Mouse (Mus musculus) left cerebral cortex, adult 18-20 months (tissue): ENCODE measurements at regions not wholly inside any gene's neighbourhood (a gene's known extent, or its start where the extent isn't known, plus 50 kb on each side); places are given as distances from the start of the nearest gene placed in this dataset.
"Not testable (repeated sequence)": the region's sequence is repeated elsewhere in the genome, so short reads cannot be mapped to it uniquely, and the experiment has no call there.

Experiments used
- DNase-seq, 2 experiments: peaks; one replicate each; pipeline ENCODE4 v3.0.0; 2021 to 2022; ENCODE audit warnings: low spot score in 2 of 2, mixed read lengths in 1 of 2

DNA sequence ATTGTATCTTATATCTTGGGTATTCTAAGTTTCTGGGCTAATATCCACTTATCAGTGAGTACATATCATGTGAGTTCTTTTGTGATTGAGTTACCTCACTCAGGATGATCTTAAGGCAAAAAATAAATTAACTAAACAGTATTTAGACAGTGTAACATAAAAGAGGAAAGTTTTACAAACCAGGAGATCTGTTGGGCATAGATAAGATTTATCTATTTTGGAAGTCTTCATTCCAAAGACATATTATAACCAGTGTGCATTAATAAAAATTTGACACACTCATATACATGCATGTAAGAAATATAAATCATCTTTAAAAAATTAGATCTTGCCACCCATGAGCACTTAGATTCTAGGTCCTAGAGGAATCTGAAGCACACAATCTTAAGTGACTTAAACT, 343.9 kb upstream of the Fam174a start:
- no peak for DNase-seq

GRCm38 (mm10) chr1:94970103-94970759, 343.2 kb upstream of the Fam174a start:
- DNase-seq = no peak

- no peak for DNase-seq
These were observed 320.1 kb upstream of the Fam174a start for GRCm38 (mm10) chr1:94993338-94993737.

DNA sequence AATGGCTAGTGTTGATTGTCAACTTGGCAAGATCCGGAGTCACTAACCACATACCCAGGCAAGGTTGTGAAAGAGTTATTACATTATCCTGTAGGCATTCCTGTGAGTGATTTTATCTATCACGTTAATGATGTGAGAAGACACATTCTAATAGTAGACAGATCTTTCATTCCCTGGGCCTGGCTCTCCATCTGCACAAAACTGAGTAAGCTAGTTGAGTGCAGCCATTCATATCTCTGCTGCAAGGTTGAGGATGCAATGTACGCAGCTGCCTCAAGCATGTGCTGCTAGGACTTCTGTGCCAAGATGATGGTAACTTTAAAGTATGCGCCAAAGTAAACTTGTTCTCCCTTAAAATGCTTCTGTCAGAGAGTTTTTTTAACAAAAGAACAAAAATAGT, 309.5 kb upstream of the Fam174a start:
- DNase-seq = no peak

GRCm38 (mm10) chr1:95030579-95030978, 282.8 kb upstream of the Fam174a start:
- DNase-seq = no peak

DNA sequence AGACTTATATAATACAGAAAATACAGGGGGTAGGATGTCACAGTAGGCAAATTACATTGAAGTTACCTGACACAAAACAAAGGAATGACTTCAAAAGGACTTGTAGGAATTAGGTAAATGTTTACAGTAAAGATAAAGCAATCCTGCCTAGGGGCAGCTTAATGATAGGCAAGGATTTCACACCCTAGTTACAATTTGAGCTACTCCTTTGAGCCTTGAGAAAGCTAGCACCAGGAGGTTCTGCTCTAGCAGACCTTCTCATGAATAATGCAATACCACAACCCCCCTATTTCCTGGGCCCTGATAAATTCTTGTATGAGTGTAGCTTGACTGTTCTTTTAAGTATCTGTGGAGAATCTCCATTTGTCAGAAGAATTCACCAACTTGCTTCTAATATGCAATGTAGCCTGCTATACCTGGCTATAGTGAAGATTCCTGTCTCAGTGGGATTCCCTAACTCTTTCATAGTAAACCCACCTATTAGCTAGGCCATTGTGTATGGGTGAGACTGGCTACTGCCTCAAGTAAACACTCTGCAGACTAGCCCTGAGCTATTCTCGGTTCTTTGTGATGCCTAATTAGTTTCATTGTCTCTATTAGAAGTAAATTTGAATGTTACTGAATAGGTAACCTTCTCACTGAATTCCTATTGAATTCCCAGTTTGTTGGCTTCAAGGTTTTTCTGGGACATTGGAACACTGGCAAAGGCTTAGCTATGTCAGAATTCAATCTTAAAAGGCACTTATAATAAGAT, 279.6 kb upstream of the Fam174a start:
- DNase-seq = not testable (repeated sequence)

- DNase-seq = no peak
These were observed 275.0 kb upstream of the Fam174a start for GRCm38 (mm10) chr1:95038411-95038810.

DNA sequence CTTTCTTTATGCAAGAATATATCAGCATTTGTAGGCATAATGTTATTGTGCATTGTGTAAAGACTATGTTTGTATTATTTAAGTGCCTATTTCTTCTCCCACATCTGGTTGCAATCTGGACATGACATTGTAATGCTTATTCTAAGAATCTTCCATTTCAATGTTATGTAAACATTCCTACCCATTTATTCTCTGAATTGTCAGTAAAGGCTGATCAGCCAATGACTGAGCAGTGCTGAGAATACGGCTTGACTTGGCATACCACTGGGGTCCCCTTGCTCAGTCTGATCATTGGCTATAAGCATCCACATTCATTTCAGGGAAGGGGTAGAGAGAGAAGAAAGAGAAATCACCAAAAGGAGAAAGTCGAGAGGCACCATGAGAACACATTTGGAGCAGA, 273.1 kb upstream of the Fam174a start:
- no peak for DNase-seq

- DNase-seq = no peak
These were observed 270.1 kb upstream of the Fam174a start for GRCm38 (mm10) chr1:95043355-95043754.

DNA sequence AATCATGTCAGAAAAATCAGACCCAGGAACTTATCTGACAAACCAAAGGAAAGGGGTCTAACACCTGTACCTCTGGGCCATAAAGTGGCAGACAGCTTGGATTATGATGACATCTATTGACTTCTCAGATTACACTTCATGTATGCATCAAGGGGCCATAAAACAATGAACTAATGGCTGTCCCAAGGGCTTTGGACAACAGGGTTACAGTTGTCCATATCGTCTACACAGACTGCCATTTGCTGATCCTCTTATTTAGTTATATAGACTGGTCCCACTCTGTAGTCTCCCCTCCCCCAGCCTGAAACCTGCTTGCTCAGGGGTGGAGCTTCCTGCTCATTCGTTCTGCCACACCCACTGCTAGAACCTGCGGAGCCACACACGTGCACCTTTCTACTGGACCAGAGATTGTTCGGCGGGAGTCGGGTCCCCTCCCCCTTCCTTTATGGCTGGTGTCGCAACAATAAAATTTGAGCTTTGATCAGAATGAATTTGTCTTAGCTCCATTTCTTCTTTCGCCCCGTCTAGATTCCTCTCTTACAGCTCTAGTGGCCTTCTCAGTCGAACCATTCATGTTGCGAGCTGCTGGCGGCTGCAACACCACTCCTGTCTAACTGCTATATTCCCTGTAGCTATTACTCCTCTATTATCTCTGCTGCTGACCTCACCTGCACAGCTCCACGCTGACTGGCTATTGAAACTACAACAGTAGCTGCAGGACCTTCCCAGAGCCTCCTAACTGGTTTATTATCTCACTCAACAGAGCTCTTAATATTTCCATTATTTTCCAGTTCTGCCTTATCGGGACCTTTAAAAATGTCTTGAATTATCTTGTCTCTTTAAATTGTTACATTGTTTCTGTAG, 248.9 kb upstream of the Fam174a start:
- no peak for DNase-seq

GRCm38 (mm10) chr1:95065620-95066019, 247.8 kb upstream of the Fam174a start:
- DNase-seq = no peak

GRCm38 (mm10) chr1:95066040-95066439, 247.4 kb upstream of the Fam174a start:
- DNase-seq = no peak

- DNase-seq = no peak
These were observed 238.3 kb upstream of the Fam174a start for GRCm38 (mm10) chr1:95075151-95075550.

DNA sequence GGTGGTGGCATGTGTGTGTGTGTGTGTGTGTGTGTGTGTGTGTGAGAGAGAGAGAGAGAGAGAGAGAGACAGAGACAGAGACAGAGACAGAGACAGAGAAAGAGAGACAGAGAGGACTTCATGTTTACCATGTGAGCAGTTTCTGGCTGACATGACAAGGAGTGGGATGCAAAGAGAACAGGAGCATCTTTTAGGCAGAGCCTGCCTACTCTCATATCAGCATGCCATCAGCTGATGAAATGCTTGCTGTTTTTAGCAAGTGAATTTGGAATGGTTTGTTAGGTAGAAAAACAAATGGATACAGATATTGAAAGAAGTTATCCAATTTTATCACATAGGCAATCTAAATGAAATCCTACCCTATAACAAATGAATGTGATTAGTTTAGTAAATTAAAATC, 203.5 kb upstream of the Fam174a start:
- no peak for DNase-seq

- DNase-seq = no peak
These were observed 199.9 kb upstream of the Fam174a start for GRCm38 (mm10) chr1:95113493-95113892.

- no peak for DNase-seq
These were observed 165.9 kb upstream of the Fam174a start for GRCm38 (mm10) chr1:95147531-95147930.

DNA sequence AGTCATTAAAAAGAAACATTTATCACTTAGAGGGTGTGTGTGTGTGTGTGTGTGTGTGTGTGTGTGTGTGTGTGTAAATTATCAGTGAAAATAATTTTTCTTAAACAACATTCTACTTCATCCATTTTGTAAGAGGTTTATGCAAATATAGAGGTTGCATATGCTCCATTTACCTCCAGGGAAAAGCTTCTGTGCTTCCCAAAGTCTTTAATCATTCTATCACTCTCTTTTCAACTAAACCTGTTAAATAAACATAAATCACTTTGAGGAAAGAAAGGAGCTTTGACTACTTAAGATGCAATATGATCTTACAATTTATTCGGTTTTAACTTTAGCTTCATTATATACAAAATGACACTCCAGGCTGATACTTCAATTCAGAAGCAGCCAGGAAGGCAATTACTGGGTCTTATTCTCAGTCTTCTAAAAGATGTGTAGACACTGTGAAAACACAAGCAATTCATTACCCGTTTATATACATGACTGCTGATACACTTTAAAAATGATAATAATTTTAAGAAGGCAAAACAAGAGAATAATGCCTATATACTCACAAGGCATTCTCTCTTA, 139.3 kb upstream of the Fam174a start:
- no peak for DNase-seq

- peak; percentile 33 to 51 for DNase-seq
These were observed 94.5 kb upstream of the Fam174a start for GRCm38 (mm10) chr1:95218912-95219311.

- peak; percentile 1 to 3 for DNase-seq
These were observed 90.1 kb upstream of the Fam174a start for GRCm38 (mm10) chr1:95223289-95223688.

DNA sequence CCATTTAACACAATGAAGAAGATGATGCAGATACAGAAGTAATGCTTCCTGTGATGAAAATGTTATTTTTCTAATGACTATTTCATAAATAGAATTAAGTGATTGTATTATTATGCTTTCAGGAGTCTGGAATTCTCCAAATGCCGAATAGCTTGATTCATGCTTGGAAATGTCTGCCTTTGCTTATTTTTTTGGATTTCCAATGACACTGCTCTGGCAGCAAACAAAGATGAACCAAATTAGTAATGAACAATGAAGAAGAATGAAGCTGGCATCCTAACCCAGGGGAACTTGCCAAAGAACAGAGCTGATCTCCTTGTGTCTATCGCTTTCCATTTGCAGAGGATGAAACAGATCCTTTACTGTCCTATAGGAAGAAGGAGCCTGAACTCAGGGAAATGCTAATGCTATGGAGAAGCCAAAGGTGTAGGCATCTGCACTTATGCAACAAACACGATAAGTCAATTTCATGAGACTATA, 71.7 kb upstream of the Fam174a start:
- DNase-seq = no peak
